Mouse (Mus musculus) neutrophil, adult 5-6 weeks (primary cell): ENCODE measurements around the gene Entpd5. TPM values are rescaled to one million over a fixed set of nuclear protein-coding genes. Genes with fewer than 3 reads are reported as not detected.
A peak's percentile ranks its signal among the peaks of the same experiment; 100 is the strongest.

Experiments
- ATAC-seq: fragments of 151-379, 151-347 bp; 2 replicates; pipeline ENCODE4 v1.8.0; 2017; ENCODE audit warnings: mild to moderate bottlenecking, moderate TSS enrichment; ENCODE audit not compliant: insufficient number of reproducible peaks, poor library complexity, low FRiP score, severe bottlenecking; ENCODE audit errors: extremely low read depth
- total RNA-seq: library from RNA; stranded (forward); fragments of 200-1000 nt; gene quantifications from 2 replicates; pipeline ENCODE4 v1.2.3, GENCODE M21; 2017

The Entpd5 gene
- total RNA-seq, 1 experiment from 2014 or later: 27.8 TPM

GRCm38 (mm10) chr12:84400653-84401052, 8.2 kb downstream of the Entpd5 start:
- ATAC-seq: no peak

DNA sequence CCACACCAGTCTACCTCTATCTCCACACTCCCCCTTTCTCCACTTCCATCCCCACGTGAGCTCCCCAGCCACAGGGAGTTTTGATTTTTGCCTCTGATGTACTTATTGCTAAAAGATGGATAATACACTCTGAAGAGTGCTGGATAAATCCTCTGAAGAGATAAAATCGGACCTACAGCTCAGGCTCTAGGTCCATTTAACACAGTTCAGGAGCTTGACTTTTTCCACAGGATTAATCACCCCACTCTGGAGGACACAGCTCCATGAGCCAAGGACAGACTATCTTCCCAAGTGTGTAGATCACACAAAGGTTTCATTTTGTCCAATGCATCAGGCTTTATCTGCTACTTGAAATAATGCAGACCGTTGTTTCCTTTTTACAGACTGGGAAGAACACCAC, 8.8 kb downstream of the Entpd5 start:
- no peak for ATAC-seq

DNA sequence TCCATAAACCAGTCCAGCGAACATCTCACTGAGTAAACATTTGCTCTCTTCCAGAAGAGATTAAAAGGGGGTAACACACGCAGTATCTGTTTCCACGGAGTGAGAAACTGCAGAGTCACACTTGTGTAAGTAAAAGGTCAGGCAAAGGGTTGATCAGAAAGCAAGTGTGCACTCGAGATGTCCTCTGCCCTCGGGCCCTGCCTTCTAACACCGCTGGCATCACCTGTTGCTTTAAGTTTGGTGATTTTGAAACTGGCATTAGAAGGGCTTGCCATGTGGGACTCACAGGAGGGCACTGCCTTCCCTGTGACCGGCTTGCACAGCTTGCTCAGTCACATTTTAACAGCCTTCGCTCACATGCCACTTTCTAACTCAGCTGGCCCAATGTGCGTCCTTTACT, 9.2 kb downstream of the Entpd5 start:
- ATAC-seq: no peak

GRCm38 (mm10) chr12:84399135-84399534, 9.7 kb downstream of the Entpd5 start:
- ATAC-seq: no peak

DNA sequence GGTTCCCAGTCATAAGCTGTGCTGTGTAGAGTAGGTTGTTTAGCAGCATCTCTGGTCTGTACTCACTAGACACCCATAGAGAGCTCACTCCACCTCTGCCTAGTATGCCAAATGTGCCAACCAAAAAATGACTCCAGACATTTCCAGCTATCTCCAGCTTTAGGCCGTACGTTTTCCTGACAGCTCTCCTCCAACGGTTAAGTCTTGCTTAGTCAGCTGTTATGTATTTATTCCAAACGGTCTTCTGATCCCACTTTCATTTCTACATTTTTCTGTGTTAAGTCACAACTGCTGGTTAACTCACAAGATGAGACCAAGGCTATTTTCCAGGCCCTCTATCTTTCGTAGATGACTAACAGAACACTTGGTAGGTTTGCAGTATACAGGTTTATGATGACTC, 10.2 kb downstream of the Entpd5 start:
- ATAC-seq: no peak

- no peak for ATAC-seq
Observed at GRCm38 (mm10) chr12:84397685-84398084, 11.1 kb downstream of the Entpd5 start.

DNA sequence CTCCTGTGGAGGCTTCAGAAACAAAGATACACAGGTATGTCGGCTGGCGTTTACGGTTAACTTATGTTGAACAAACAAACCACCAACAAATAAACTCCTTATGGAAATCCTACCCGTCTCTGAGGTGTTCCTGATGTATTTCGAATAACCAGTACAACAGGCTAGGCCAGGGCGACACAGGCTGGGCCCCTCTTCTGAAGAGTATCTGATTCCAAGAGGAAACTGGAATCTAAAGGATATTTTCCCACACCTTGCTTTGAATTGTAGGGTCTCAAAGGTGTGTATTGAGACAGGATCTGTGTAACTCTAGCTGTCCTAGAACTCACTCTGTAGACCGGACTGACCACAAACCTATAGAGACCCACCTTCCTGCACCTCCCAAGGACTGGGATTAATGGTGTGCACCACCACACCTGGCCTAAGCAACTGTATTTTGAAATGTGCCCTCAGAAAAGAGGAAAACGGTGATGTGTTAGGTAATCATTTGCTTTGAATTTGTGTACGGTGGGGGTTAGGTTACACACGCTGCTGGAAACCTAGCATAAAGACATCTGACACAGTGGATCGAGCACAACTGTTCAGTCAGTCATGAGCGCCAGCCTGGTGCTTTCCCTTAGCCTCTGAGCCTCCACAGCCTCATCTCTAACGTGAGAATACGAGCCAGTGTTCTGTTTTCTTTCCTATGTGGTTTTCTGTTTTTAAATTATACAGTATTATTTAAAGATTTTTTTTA, 11.7 kb downstream of the Entpd5 start:
- no peak for ATAC-seq

DNA sequence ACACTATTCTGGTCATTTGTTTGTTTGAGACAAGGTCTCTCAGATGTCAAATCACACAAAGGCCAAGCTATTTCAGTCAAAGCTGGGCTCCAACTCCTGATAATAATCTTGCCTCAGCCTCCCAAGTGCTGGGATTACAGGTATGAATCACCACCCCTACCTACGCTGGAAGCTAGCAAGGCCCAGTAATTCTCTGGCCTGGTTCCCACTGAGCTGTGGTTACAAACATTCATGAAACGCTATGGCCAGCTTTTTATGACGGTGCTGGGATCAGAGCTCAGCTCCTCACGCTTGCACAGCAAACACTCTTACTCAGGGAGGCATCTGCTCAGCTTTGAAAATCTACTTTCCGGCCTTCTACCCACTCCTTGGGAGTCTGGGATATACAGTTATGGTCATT, 15.0 kb downstream of the Entpd5 start:
- ATAC-seq: no peak

GRCm38 (mm10) chr12:84392681-84393080, 16.1 kb downstream of the Entpd5 start:
- ATAC-seq: no peak

DNA sequence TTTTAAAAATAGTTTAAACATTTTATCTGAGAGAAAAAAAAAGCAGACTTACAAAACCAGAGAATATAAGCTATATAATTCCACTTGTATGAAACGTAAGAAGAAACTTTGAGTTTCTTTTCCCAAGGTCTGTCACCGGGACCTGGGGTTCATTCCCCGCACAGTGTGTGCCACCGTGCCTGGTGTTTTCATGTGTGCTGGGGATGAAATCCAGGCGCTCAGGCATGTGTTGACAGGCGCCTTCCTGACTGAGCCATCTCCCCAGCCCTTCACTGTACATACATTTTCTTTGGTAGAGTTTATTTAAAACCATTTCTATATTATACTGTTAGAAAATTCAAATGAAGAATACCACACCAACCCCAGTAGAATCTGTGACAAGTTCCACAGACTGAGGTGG, 18.5 kb downstream of the Entpd5 start:
- no peak for ATAC-seq

- ATAC-seq: peak; percentile 62
Observed at GRCm38 (mm10) chr12:84388774-84389400, 19.9 kb downstream of the Entpd5 start.

GRCm38 (mm10) chr12:84388097-84388496, 20.7 kb downstream of the Entpd5 start:
- peak; percentile 15; the same call in 1 of the 2 replicates for ATAC-seq

DNA sequence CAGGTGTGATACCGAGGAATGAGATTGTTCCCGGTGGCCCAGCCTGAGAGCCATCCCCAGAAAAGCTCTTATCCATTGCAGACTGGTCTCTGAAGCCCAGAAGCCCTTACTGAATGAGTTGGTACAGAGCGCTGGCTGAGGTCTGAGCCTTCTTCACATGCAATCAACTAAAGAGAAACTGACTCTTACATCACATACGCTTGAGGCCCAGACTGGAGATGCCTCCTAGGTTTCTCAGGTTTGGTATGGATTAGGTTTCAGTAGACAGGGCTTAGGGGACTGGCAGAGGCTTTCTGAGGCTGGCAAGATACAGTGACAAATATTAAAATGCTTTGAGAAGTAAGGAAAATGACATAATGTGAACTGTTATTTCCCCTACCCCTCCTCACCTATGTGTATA, 23.4 kb downstream of the Entpd5 start:
- ATAC-seq: no peak

GRCm38 (mm10) chr12:84384644-84385081, 24.2 kb downstream of the Entpd5 start:
- no peak for ATAC-seq

DNA sequence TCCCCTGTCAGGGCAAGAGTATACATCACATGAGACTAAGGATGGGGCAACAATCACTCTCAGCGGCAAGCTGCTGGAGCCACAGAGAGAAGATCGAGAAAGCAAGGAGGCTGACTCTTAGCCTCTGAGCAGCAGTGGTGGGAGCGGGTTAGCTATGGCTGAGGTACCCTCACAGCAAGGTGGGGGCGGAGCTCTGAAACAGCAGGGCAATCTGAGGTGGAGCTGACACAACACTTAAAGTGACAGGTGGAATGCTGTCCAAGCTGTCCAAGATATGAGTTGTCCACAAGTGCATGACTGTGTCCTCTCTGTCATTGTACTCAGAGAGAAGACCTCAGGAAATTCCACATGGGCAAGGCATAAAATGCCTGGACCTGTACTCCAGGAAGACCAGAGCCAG, 26.5 kb downstream of the Entpd5 start:
- no peak for ATAC-seq

- no peak for ATAC-seq
Observed at GRCm38 (mm10) chr12:84373831-84374481, 34.9 kb downstream of the Entpd5 start.

DNA sequence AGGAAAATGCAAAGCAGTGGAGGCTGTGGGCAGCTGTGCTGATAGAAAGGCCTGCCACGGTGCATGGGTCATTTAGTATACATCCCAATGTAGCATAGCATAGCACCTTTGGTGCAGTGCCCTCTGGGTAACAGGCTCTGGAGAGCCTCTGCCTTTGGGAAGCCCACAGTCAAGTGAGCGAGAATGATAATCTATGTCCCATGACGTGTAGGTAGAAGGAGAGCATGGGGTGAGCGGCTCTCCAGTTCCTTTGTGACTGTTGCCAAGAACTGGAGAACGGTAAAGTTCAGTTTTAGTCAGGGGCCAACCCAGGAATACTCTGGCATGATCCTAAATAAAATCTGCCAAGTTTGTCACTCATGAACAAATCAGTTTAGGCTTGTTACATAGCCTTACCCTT, 37.2 kb downstream of the Entpd5 start:
- ATAC-seq: no peak

- ATAC-seq: no peak
Observed at GRCm38 (mm10) chr12:84366971-84367370, 41.9 kb downstream of the Entpd5 start.

DNA sequence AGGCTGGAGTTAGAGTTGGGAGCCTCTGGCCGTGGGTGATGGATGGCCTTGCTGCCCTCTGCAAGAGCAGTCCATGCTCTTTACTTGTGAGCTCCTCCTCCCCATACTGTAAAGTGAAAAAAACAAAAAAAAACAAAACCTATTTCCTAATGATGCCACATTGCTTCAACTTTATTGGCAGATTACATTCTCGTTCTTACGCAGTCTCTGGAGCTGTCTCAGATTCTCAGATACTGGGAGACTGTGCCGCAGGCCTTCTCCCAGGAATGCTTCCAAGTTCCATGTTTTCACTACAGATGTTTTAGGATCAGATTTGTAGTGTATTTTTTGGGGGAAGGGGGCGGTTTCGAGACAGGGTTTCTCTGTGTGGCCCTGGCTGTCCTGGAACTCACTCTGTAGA, 43.7 kb downstream of the Entpd5 start:
- ATAC-seq: no peak

DNA sequence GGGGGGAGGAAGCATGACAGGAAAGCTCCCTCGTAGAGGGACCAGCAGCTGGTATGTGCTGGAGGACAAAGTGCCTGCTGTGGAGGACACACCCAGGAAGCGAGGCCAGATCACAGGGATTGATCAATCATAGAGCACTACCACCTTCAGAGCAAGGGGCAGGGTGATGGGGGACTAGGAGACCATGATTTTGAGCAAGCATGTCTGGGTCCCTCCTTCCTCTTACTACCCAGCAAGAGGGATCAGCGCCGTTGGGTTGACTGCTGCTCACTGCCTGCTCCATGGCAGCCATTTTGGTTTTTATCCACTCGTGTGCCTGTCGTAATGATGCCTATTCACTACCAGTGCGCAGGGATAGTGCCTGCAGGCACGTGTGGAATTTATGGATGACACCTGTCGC, 44.5 kb downstream of the Entpd5 start:
- ATAC-seq: no peak
